Mouse (Mus musculus): ENCODE results near the gene Uap1l1.

GRCm38 (mm10) chr2:25355419-25356066 lies 9.9 kb downstream of the Uap1l1 start:
- no peak for TF ChIP-seq POLR2A (IDR thresholded peaks at IDR 0.05; ENCODE audit: borderline replicate concordance, extremely low read depth, low read depth, low read length)
- TF ChIP-seq CTCF (IDR thresholded peaks at IDR 0.05; ENCODE audit: insufficient read depth, low read length), result no peak
